Mouse (Mus musculus): ENCODE data around the gene Ccdc6.

DNA sequence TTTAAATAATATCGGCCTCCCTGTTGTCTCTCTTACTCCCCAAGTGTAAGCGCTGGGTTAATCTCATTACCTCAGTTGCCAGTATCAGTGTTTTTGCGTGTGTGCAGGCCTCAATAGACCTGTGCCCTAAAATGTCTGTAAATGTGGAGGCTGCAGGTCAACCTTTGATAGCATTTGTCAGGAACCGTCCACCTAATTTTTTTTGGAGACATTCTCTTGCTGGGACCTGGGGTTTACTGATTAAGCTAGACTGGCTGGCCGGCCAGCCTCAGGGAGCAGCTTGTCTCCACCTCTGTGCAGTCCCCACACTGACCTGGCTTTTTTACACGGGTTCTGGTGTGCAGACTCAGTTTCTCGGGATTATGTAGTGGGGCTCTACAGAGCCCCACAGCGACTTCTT, 30.4 kb downstream of the Ccdc6 start:
- TF ChIP-seq CTCF (IDR thresholded peaks at IDR 0.05 in 2 of 3, conservative IDR thresholded peaks at IDR 0.05 in 1 of 3; ENCODE audit: control insufficient read depth in 1 of 3, insufficient read depth in 1 of 3, low read depth in 2 of 3, low read length in 3 of 3, poor library complexity in 1 of 3, severe bottlenecking in 1 of 3) (no peak), MEF2A (IDR thresholded peaks at IDR 0.05; ENCODE audit: extremely low read depth, insufficient replicate concordance, low read depth, low read length, poor library complexity, severe bottlenecking) (no peak), TBP (IDR thresholded peaks at IDR 0.05; ENCODE audit: low read depth, low read length) (no peak), GATA1 (IDR thresholded peaks at IDR 0.05; ENCODE audit: low read depth, low read length) (no peak), JUND (IDR thresholded peaks at IDR 0.05; ENCODE audit: low read depth, low read length) (no peak)
